Mouse (Mus musculus) frontal cortex, postnatal 10 days (tissue): Measurements from ENCODE around the gene Bmp2k.
A peak's percentile ranks its signal among the peaks of the same experiment; 100 is the strongest.

Source experiments
- DNase-seq, 2 experiments: peaks; one replicate each; pipeline ENCODE4 v3.0.0; 2022; ENCODE audit warnings: low spot score in 2 of 2, mixed read lengths in 1 of 2

The Bmp2k gene

GRCm38 (mm10) chr5:97097631-97098041, 100.1 kb downstream of the Bmp2k start:
- DNase-seq = no peak

DNA sequence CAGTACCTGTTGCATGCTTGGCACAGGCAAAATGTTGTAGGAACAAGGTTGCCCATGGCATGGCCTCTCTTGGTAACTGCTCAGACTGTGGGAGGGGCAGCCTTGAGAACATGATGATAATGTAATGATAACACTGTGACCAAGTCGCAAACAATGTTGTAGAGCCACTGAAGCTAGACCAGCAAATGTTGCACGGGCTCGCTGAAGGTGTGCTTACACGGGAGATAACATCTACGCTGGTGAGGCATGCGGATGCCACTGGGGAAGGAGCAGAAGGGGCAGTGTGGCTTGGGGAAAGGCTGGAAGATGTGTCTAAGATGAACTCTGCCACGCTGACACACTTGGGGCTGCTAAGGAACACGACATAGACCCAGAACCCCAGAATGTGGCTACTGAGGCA, 102.5 kb downstream of the Bmp2k start:
- DNase-seq = no peak

DNA sequence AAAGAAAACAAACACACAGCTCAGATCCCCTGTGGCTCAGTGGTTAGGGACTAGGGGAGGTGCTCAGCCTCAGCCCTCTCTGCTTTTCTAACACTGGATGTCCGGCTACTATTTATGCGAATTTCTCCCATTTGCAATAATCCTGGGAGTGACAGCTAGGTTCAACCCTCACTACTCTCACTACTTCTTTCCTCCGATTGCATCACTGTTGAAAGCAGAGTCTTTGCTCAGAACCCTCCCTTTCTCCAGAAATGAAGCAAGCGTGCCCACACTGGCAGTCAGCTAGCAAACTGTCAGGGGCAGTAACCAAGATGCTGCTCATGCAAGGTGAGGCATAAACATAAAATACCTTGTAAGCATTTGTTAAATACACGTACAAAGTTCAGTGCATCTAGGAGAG, 110.8 kb downstream of the Bmp2k start:
- DNase-seq = no peak

DNA sequence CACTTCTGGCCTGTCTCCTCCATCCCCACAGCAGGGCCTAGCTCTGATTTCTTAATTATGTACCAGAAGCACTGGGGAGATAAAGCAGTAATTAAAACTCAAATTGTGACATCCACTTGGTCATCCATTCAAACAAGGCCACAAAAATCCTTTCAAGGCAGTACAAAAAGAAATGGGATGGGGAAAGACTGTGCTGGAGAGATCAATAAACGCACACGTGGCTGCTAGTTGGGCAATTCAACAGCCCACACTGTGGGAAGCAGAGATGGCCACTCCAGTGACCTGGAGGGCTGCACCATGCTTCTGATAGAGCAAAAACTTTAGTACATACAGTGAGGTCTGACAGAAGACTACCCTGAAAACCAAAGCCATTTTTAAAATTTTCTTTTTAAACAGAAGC, 112.6 kb downstream of the Bmp2k start:
- DNase-seq = no peak

DNA sequence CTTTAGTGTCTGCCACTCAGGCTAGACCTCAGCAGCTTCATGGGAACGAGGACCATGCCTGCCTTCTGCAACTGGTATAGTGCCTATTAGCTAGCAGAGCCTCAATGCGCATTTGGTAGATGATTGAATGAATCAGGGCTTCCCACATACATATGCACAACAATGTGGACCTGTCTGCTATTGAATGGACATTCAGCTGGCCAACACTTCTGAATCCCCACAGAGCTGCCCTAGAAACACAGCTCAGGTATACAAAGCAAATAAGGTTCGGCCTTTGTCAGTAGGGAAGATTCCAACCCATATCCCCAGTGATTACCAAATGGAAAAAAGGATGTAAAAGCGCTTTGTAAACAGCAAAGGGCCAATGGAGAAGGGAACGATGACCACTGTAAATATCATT, 113.2 kb downstream of the Bmp2k start:
- DNase-seq = no peak

- peak; percentile 94 to 96 for DNase-seq
These were observed 113.9 kb downstream of the Bmp2k start, which contains the start of gene Paqr3 for GRCm38 (mm10) chr5:97111207-97111910. Gene Paqr3 (minus strand): TSS chr5:97111596.

DNA sequence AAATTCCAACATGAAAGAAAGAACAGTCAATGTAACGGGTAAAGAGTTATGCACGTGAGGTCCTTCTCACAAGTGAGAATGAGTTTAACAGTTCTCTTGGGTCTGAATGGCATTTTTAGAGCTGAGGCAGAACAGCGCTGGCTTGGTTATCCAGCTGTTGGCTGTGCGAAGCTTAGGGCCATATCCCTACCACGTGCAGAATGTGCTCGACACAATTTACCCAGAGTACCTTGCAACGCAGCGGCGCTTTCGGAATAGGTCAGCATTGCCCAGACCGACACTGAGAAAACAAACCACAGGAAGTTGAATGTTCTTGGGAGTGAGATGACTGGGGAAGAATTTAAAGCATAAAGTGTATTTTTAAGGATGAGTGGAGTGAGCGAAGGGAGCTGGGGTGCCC, 127.5 kb downstream of the Bmp2k start:
- DNase-seq = no peak

DNA sequence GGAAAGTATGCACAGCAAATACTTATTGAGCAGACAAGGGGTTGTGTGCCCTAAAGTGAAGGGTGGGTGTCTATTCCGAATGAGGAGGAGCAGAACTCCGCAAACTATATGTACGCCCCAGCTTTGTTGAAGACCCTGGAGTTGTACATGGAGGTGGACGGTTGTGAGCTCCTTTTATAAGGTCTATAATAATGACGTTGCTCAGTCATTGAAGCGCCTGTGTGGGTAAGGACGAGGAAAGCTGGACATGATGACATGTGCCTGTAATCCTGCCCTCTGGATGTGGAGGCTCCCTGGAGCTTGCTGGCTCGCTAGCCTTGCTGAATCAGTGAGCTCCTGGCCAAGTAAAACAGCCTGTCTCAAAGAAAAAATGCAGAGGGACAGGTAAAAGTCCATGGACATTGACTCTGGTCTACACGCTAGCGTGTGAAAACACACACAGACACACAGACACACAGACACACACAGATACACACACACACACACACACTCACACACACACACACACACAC, 128.0 kb downstream of the Bmp2k start:
- DNase-seq = no peak

- DNase-seq = peak in 1 of 2 experiments; percentile 32
These were observed 128.5 kb downstream of the Bmp2k start for GRCm38 (mm10) chr5:97126005-97126404.

GRCm38 (mm10) chr5:97127284-97127683, 129.8 kb downstream of the Bmp2k start:
- no peak for DNase-seq

- DNase-seq = peak; percentile 38 to 57
These were observed 131.0 kb downstream of the Bmp2k start for GRCm38 (mm10) chr5:97128242-97129226.

GRCm38 (mm10) chr5:97129589-97129988, 132.1 kb downstream of the Bmp2k start:
- DNase-seq = no peak

DNA sequence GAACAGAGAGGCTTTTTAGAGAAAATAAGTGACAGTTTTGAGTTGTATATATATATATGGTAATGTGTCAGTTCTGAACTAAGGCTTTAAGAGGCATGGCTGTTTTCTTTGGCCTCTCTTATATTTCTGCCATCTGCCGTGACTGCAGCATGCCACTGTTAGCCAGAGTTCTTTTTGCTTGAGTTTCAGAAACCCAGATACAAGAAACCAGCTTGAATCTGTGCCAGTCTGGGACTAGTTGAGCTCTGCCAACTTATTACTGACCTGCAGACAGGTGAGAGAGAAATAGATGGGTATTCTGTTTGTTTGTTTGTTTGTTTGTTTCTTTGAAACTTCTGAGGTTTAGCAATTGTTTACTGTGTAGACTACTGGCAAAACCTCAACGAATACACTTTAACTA, 137.8 kb downstream of the Bmp2k start:
- DNase-seq = no peak
